Mouse (Mus musculus) megakaryocyte, embryonic 14.5 days (primary cell): ENCODE measurements around the gene Ankrd6.

ENCODE experiments used
- FLI1 ChIP-seq: IDR thresholded peaks from 2 replicates; pipeline ENCODE4 v1.6.1; 2012; ENCODE audit warnings: low read length, inconsistent platforms, mixed read lengths
- GATA1 ChIP-seq: IDR thresholded peaks from 3 replicates; pipeline ENCODE4 v1.6.1; 2012; ENCODE audit warnings: mixed read lengths, low read length, inconsistent platforms, borderline replicate concordance

- TF ChIP-seq GATA1 = no peak
- no peak for TF ChIP-seq FLI1
Observed at GRCm38 (mm10) chr4:32862751-32863446, 87.7 kb downstream of the Ankrd6 start.
